Mouse (Mus musculus) forelimb bud, embryonic 11.5 days (tissue): ENCODE measurements around the gene Sorcs2.

Experiments
- DNase-seq: peaks from one replicate; pipeline ENCODE4 v3.0.0-alpha.2; 2012; ENCODE audit warnings: low read depth, low spot score

The Sorcs2 gene

GRCm38 (mm10) chr5:36075172-36076074 lies 322.5 kb downstream of the Sorcs2 start:
- DNase-seq, result no peak

GRCm38 (mm10) chr5:36069503-36070360 lies 328.2 kb downstream of the Sorcs2 start:
- no peak for DNase-seq

- DNase-seq, result no peak
Observed at GRCm38 (mm10) chr5:36067651-36068181, 330.2 kb downstream of the Sorcs2 start.

DNA sequence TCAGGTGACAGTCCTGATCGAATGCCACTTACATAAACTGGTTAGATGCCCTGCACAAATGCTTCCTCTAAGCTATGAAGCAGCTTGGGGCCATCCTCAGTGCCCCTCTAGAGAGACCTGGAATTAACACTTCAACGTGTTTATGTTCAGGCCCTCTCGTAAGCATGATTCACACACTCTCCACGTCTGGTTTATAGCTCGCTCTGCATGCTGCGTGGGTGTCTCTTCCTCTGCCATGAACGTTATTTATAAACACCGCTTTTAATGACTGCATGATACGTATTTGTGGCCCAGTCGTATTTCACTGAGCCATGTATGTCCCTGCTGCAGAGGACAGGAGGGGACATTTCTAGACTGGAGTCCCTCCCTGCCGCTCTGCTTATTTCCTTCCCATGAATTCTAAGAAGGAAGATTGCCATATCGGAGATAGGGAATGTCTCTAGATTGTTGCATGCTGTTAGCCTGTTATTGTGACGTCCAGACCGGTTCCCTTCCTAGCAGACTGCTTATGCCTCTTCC lies 340.1 kb downstream of the Sorcs2 start:
- no peak for DNase-seq

DNA sequence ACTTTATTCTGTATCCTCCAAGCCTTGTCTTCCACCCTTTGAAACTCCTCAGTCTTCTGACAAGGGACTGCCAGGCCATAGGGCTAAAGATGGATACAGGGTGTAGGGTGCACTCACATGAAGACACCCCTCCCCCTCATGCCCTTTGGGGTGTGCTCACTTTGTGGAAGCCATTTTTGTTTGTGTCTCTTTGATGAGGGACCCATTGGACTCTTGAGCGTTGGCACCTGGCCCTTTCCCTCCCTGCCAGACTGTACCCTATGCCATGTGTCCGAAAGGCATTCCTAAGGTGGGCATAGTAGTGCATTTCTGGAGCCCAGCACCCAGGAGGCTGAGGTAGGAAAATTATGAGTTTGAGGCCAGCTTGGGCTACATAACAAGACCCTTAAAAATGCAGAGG lies 341.0 kb downstream of the Sorcs2 start:
- no peak for DNase-seq

- no peak for DNase-seq
Observed at GRCm38 (mm10) chr5:36055876-36056275, 342.1 kb downstream of the Sorcs2 start.

GRCm38 (mm10) chr5:36054498-36054897 lies 343.4 kb downstream of the Sorcs2 start:
- DNase-seq, result no peak

- DNase-seq, result no peak
Observed at GRCm38 (mm10) chr5:36043154-36043553, 354.8 kb downstream of the Sorcs2 start.

DNA sequence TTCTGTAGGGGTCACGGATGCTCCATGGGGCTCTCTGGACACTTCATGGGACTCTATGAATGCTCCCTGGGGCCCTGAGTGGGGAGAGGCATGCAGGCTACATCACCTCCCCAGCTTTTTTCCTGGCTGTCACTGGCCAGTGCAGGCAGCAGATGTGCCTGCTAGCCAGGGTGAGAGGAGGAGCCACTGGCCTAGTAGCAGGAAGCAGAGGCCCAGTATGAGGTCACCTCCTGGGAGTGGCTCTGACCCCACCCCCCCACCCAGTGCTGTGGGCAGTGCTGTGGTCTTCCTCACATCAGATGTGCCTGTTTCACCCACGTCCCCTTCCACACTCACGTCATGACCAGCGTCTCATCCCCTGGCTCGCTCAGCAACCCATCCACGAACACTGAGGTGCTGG lies 356.2 kb downstream of the Sorcs2 start:
- DNase-seq, result no peak

- DNase-seq, result no peak
Observed at GRCm38 (mm10) chr5:36041236-36041562, 356.7 kb downstream of the Sorcs2 start.

- DNase-seq, result no peak
Observed at GRCm38 (mm10) chr5:36040398-36041235, 357.3 kb downstream of the Sorcs2 start.

- DNase-seq, result no peak
Observed at GRCm38 (mm10) chr5:36039596-36039995, 358.3 kb downstream of the Sorcs2 start.

- peak; percentile 69 for DNase-seq
Observed at GRCm38 (mm10) chr5:36033531-36034426, 364.2 kb downstream of the Sorcs2 start.

DNA sequence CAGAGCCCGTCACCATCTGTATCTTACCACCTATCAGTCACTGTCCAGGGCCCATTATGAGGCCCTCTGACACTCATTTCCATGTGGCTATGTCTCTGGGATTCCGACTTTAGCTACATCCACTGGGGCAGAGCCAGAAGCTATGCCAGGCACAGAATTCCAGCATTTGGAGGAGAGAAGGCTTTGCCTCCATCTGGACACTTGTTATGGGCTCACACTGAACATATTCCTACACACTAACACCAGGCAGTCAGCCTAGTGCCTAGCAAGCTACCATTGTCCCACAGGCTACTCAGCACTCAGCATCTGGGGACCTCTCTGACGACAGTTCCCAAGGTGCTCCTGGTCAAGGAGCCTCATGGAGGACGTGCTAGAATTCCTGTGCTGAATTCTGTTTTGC lies 372.9 kb downstream of the Sorcs2 start:
- DNase-seq, result no peak

GRCm38 (mm10) chr5:36024003-36024685 lies 373.8 kb downstream of the Sorcs2 start:
- no peak for DNase-seq

GRCm38 (mm10) chr5:36022361-36022760 lies 375.6 kb downstream of the Sorcs2 start:
- DNase-seq, result no peak

GRCm38 (mm10) chr5:36021091-36021490 lies 376.8 kb downstream of the Sorcs2 start:
- DNase-seq, result no peak

- DNase-seq, result peak; percentile 9
Observed at GRCm38 (mm10) chr5:36018366-36018765, 379.6 kb downstream of the Sorcs2 start.

DNA sequence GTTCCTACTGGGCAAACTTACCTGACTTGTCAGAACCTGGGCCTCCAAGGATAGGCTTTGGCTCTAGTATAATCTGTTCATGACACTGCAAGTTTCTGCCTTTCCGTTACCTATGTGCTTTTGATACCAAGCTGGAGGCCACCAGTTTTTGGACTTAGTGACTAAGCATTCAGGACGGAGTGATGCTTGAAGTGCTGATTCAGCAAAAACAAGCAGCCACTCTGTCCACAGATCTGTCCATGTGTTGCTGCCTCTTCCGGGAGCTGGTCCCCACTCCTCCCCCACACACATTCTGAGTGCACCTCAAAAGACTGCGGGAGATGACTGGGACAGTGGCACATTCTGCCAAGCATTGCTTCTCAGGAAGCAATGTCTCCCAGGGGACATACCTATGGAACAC lies 388.5 kb downstream of the Sorcs2 start:
- no peak for DNase-seq

DNA sequence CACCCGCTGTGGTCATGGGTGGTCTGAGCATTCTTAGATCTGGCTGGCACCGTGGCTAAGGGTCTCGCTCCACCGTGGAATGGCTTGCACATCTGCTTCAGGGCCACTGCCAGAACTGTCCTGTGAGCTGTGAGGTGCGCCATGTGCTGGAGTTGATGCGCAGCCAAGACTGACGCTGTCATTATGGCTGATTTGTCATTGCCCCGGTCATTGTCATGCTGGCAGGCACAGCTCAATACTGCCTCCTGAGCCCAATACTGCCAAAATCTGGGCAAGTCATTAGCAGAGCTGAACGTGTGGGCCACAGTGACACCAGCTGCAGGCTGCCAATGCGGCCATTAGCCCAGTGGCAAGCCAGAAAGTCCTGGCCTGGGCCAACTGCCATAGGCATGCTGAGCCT lies 390.3 kb downstream of the Sorcs2 start:
- DNase-seq, result no peak
